Mouse (Mus musculus) heart, adult 18-20 months (tissue): ENCODE data around the gene Cyth1. TPM values are rescaled to one million over a fixed set of nuclear protein-coding genes. Genes with fewer than 3 reads are reported as not detected.

Experiments used
- DNase-seq, 2 experiments: peaks; one replicate each; pipeline ENCODE4 v3.0.0; 2021 to 2022; ENCODE audit warnings: mixed read lengths in 1 of 2
- total RNA-seq, 2 experiments: library from RNA; stranded (reverse); gene quantifications; 2 replicates each; pipeline ENCODE4 v1.2.3; 2021

The Cyth1 gene
- total RNA-seq, 2 experiments from 2014 or later, result 54.1 to 63.2 TPM

DNA sequence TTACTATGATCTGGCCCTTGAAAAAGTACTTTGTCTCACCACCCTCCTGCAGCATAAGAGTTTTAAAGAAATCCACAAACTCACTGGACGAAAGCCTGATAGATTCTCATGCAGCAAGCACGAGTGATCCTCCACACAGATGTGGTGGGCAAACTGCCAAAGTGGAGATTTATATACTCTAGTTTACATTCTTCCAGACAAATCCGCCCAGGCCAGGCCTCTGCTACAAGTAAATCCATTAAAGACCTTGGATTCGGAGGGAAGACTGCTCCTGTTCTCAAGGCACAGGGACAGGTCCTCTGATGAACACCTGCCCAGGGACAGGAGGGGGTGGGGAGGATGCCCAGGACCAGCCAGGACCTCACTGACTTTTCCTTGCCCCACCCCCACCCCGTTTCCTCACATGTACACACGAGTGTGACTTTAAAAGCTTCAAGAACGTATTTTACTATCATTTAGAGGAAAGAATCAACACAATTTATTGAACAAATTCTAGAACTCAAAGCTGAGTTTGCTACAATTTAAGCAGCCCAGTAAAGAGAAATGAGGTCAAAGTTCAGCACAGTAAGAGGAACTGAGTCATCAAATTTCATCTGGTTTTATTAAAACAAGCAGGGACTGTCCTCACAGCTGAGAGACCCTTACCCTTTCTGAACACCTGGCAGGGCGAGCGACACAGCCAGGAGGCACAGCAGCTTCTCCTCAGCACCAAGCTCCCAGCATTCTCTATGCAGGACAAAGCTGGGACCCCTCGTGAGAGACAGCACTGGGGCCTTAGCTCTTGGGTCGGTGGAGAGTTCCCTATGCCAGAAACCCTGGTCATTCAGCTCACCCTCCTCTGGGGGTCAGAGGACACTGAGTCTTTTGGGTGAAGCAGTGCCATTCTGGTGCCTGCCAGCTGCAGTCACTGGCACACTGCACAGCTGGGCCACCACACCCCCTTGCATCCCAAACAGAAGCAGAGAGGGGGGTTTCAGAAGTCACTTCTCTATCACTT is 47.3 kb downstream of the Cyth1 start:
- no peak for DNase-seq

DNA sequence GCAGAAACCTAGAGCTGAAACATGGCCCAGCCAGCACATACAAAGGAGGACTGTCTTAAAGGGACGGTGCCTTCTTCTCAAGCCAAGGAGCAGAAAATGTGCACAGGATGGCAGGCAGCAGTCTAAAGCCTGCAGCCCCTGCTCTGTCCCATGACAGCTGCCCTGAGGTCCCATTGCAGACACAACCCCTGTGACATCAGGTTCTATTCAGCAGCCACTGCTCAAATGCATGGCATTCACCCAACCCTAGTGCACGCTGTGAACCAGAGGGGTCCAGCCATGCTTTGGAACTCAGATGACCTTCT is 50.1 kb downstream of the Cyth1 start:
- DNase-seq, result no peak

DNA sequence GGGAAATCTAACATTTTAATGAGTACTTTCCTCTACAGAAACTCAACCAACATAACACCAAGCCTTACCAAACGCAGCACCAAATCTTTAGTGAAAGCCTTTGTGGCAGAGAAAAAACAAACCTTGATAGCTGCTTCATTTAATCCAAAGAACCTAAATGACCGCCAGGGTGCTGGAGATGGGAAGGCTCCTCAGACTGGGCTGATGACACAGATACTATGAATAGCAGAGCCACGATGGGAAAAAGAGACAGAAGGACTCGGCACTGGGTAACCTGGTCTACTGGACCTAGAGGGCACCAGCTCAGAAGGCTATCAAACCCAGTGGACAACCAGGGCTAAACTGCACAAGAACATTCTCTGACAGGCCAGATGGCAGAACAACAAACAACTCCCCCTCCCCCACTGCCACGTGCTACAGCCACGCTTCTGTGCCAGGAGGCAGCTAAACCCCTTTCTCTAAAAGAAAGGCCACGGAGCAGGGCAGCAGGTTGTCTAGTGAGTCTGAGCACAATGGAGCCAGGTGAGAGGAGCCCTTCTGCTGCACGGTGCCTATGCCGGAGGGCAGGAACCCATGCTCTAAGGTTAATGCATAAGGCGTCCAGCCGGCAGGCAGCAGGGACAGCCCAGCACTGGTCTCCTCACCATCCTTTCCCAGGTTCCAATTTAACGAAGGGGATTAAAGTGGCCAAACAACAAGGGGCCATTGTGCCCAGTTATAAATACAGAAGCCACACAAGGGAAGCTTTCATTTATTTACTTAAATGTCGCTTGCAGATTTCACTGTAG is 50.7 kb downstream of the Cyth1 start:
- peak; percentile 52 to 73 for DNase-seq

DNA sequence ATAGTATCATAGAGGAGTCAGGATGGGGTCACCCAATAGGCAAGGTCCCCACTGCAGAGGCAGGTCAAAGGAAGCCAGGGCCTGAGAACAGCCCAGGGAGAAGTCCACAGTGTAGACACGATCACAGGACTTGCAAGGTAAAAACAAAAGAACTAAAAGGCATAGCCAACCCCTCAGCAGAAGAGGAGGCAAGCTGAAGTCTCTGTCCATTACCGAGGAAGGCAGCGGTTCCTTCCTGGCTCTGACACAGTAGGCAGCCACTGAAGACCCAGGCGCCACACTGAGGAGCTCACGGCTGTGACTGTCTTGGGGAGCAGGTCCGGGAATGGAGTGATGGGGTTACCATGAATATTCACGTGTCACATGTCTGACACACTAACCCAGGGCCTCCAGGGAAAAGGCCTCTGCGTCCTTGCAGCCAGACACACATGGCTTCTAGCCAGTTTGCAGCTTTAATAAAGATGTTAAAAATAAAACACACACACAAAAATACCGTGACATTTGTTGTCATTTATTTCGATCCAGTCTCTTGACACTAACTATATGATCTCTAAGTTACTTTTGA is 51.5 kb downstream of the Cyth1 start:
- DNase-seq, result peak in 1 of 2 experiments; percentile 61

DNA sequence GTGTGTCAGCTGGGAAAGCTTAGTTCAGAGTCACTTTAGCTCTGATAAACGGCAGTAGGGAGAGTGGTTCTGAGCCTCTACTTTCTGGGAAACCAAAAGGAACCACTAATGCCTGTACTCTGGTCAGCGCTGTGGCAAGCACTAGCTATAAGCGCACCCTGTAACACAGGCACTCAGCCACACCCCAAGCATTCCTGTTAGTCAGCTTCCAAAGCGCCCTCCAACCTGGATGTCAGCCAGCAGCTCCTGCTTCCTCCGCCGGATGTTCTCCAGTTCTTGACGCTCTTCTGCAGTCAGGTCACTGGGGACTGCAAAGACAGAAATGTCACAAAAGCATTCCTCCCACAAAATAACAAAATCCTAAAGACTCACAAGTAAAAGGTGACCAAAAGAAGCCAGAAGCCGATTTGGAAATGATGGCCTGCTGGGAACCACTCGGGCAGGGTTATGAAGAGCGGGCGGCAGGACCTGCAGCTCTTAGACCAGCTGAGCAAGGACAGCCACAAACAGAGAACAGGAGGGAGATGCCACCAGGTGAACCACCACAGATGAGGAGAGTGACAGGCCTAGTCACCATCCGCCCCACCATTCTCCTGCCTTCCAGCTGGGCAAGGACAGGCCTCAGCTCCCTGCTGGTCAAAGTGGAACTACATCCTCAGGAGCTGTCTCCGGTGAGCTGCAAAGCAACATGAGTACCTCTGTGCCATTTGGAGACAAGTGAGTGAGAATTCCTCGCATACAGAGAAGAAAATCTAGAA is 54.8 kb downstream of the Cyth1 start:
- DNase-seq, result peak; percentile 90 to 93

DNA sequence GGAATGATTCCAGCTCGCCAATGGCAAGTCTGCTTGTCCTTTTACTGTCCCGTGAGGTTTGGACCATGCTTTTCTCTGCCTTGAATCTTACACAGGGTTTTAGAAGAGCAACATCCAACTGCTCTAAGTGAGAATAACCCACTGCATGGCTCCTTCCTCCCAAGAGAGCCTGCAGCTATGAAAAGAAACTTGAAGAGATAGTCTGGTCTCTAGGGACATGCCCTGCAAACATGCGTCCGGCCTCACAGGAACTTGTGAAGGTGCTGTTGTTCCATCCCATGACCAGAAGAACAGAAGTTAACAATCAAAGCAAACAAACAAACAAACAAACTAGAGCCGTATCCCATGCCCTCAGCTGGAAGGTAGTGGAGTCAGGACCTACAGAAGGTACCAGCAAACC is 55.4 kb downstream of the Cyth1 start:
- peak; percentile 51 to 72 for DNase-seq

DNA sequence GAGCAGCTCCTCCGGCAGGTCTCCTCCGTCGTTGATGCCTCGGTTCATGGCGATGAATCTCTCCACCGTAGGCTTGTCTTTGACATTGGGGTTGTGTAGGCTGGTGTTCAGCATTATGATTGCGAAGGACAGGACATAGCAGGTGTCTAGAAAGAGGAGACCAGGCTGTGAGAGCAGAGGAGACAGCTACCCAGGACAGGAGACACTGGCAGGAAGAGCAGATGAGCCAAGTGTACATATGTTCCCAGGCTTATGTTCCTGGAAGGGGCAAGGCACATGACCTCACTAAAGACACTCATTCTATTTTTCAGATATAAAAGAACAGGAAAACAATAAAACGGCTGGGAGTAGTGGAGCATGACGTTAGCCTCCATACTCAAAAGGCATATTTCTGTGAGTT is 65.6 kb downstream of the Cyth1 start:
- no peak for DNase-seq

DNA sequence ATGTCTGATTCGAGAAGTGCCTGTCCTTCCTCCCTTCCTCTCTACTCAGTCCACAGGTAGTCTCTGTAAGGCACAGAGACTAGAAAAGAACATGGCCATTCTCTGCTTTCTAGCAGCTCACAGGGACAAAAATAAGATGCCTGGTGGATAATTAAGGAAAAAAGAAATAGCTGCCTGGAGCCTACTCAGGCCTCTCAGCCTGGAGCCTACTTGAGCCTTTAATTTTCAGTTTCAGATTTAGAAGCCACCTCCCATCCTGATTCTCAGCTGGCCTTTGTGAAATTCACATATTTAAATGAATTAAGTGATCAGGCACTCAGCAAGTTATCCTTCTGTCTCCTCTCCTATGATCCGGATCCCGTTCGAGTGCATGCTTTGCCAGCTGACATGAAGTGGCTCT is 66.0 kb downstream of the Cyth1 start:
- no peak for DNase-seq

DNA sequence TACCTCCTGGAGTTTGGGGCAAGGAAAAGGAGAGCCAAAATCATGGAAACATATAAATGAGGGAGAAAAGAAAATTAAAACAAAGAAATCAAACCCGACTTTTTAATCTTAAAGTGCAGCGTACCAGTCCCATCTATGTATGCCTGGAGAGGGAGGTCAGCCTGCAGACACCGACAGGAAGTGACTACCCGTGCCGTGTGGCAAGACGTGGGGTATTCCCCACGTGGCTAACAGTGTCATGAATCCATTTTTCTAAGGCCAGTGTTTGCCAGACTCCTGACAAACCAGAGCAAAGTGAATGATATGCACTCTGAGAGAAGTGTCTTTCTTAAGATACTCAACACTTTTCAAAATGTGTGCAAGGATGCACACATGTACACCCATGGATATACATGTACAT is 68.2 kb downstream of the Cyth1 start:
- DNase-seq, result no peak

DNA sequence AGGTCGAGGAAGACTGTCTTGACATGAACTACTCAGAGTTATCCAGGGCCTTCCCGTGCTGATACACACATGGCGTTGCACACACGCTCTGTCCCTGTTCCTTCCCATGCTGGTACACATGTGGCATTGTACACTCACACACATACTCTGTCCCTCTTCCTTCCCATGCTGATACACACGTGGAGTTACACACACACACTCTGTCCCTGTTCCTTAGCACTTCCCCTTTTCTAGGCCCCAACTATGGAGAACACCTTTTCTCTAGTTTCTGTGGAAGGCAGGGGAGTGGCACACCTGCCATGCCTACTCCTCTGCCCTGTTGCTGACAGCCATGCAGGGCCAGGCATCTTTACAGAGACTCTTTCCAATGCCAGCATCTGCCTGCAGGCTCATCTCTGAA is 70.2 kb downstream of the Cyth1 start:
- no peak for DNase-seq

DNA sequence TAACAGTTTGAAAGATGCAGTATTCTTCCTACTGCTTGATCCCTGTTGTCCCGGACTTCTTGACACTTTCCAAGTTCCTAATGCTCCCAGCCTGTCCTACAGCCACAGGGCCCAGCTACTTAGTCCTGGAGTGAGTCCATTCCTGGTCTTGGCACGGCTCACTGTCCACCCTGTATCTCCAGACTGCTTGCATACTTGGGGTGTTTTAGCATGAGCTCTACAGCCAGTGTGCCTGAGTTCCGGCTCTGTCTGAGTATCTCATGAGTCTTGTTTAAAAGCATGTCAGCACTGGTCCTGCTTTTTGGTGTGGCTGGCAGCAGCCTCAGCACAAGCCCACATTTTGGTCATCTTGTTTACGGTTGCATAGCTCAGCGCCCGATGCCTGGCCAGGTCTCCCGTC is 73.6 kb downstream of the Cyth1 start:
- DNase-seq, result peak; percentile 67 to 75

DNA sequence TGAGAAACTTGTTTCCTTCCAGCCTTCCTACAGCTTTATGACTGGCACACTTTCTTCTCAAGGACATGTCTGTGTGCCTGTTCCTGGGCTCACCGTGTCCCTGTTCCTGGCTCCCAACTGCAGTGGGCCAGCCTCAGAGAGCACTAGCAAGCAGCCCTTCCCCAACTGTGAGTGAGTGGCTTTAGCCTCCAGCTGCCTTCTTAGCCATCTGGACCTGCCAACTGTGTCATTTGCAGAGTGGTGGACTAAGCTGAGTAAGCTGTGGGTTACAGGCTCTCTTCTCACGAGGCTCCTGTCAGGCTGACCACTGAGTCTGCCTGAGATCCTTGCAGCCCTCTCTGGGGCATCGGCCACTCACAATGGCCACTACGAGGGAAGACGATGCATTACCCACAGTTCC is 75.6 kb downstream of the Cyth1 start:
- DNase-seq, result no peak

DNA sequence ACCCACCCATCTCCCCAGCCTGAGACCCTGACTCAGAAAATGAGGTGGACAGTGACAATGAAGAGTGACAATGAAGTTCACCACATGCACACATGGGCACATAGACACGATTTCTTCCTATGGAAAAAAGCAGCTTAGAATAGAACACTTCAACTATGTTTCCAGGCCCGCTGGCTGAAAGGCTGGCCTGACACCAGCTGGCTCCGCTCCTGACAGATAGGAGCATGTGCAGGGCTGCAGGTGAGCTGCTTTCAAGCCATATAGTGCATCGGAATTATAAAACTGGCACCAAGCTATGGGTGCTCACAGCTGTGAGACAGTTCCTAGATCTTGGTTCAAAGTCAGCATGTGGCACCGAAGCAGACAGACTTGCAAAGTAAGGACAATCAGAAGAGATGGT is 78.1 kb downstream of the Cyth1 start:
- DNase-seq, result peak in 1 of 2 experiments; percentile 69

DNA sequence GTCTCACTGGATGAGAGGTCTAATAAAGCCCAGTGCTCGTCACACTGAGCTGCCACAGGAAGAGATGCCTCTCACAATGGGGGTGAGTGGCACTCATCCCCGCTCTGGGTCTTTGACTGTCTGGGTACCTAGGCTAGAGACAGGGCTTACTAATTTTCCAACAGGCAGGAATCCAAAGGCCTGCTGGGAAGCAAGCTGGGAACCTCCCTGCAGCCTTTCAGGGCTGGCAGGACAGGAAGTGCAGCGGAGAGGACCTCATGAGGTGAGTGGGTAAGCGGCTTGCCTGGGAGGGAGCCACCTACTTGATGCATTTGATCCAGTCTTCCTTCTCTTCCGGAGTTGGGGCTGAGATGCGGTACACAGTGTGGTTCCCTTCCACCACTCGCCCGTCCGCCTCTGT is 79.7 kb downstream of the Cyth1 start:
- DNase-seq, result no peak

DNA sequence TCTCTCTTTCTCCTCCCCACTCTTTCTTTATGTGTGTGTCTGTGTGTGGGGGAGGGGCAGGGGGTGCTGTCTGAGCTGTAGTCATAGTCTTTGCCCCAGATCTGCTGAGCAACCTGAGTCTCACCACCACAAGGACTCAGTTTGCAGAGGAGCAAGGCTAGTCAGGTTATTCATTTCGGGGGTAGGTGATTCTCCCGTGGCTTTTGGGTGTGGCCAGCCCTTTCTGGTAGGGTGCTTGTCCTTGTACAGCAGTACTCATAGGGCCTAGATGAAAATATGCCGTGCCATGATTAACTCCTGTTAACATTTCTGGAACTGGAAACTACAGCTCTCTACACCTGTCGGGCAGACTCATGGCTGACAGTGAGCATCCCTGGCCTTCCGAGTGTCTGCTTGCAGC is 81.8 kb downstream of the Cyth1 start:
- DNase-seq, result no peak

DNA sequence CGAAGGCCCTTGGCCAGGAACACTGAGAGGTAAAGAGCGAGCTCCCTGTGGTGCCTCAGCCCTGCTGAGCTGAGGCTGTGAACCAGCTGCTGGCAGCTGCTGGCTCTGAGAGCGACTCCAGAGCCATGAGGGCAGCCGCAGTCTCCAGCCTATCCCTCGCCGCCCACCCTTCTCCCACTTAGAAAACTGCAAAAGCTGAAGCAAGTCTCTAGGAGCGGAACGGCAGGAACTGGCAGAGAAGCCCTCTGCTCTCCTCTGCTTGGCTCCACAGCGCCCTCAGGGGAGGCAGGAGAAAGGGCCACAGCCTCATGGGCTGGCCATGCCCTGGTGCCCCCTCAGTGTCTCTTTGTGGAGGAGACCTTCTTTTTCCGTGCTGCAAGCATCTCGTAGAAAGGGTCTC is 82.7 kb downstream of the Cyth1 start:
- DNase-seq, result no peak

DNA sequence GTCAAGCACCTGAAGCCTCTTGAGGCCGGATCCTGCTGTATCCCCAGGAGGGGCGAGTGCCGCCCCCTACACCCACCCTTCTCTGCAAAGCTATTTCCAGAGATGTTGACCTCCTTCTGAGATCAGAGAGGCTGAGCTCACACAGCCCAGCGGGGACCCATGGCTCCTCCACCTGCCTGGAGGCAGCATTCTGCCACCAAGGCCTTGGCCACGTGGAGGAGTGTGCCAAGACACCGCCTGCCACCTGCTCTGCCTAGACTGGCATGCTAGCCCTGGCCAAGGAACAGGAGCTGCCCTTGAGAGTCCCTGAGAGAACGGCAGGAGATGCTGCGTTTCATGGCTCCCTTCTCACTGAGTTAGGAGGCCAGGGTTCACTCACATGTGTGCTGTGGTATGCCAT is 83.8 kb downstream of the Cyth1 start:
- DNase-seq, result no peak

DNA sequence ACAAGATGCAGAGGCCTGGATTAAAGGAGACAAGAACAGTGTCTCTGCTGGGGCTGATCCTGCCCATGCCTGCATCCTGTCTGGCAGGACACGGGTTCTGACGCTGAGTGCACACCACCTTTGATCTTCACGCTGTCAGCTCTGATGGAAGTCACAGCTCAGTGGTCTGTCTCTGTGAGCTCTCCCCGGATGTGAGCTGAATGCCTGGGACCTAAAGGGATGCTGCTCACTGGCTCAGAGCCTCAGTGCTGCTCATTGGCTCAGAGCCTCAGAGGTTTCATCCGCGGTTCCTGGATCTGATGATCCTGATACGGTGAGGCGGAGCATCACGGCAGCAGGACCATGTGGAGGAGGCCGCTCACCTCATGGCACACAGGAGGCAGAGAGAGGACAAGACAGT is 86.1 kb downstream of the Cyth1 start:
- no peak for DNase-seq

DNA sequence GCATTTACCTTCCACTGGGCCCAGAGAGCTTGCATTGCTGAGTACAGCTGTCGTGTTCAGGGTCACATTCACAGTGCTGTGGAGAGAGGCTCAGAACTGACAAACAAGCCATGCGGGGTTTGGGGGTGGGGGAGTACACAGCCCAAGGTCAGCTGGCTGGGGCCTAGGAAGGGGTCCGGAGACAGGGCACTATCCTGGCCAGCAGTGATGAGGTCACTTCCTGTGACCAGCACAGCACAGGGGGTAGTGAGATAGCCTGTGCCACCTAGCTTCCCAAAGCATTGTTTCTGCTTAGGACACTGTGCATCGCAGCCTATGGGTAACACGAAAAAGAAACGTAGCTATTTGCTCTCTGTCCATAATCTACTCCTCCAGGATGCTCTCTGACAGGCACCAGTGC is 87.2 kb downstream of the Cyth1 start:
- no peak for DNase-seq

DNA sequence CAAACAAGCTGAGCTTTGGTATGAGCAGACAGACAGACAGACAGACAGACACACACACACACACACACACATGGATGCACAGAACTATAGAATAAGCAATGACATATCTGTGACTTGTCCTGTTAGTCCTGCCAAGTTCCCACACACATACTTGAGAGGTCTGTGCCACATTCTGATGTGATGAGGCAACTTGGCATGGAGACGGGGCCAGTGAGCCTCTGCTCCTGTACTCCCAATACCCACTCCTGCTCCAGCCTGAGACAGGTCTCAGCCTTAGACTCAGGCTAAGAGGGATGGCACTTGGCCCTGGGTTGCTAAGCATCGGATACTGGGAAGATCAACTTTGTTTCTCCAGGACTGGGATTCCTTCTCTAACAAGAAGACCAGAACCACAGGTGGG is 87.6 kb downstream of the Cyth1 start:
- DNase-seq, result peak; percentile 39 to 42

DNA sequence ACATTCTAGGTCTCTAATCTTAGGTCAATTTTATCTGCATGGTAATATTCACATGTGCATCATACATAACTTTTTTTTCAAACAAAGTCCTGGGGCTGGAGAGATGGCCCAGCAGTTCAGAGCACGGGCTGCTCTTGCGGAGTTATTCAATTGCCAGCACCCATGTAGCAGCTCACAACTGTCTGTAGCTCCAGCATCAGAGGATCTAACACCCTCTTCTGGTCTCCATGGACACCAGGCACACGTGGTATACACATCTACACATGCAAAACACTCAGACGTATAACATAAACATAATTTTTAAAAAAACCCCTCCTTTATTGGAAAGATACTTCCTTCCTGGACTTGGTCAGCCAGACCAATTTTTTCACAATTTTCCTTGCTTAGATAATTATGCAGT is 89.6 kb downstream of the Cyth1 start:
- DNase-seq, result no peak

DNA sequence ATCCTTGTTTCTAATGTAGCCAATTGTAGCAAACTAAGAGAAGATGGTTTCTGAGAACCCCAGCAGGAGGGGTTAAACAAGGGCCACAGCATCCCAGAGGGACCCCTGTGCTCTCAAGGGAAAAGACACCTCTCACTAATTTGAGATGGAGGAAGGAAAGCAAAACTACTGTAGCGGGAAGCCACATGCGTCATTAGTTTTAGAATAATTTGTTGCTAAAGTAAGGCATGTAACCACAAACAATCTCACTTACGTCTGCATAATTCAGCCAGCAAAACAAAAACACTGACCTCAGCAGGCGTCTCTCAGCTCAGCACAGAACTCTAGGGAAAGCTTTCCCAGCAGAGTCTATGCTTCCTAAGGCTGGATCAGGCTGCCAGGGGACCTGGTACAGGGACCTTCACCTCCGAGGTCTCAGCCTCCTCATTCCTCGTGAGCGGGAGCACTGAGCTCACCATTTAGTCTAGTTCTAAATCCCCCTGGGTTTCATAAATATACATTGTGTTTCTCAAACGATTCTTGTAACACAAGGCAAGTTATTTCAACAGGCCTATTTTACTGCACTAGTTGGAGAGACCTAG is 91.8 kb downstream of the Cyth1 start:
- DNase-seq, result peak in 1 of 2 experiments; percentile 47
